Mouse (Mus musculus): ENCODE data around the gene Olfr204. TPM values are rescaled to one million over a fixed set of nuclear protein-coding genes. Genes with fewer than 3 reads are reported as not detected.
"Not testable (repeated sequence)": the region's sequence is repeated elsewhere in the genome, so short reads cannot be mapped to it uniquely, and the experiment has no call there.

The Olfr204 gene
- not detected in 2 replicates for polyA plus RNA-seq (2012; rRNA removed)

GRCm38 (mm10) chr16:59318148-59318547, at the start of gene Olfr204:
TSS of gene Olfr204 (minus strand) at chr16:59318248.
- no peak for DNase-seq (ENCODE audit: low read depth)
- TF ChIP-seq CTCF (IDR thresholded peaks at IDR 0.05; ENCODE audit: borderline replicate concordance, extremely low read depth, insufficient read depth, insufficient read length) (no peak), POLR2A (IDR thresholded peaks at IDR 0.05; ENCODE audit: borderline replicate concordance, extremely low read depth, insufficient read depth, insufficient read length, poor library complexity, severe bottlenecking) (no peak)

- TF ChIP-seq CTCF (IDR thresholded peaks at IDR 0.05; ENCODE audit: borderline replicate concordance, extremely low read depth, insufficient read depth, insufficient read length) = no peak
- DNase-seq (ENCODE audit: low read depth) = no peak
Observed at GRCm38 (mm10) chr16:59363893-59364292, 45.8 kb upstream of the Olfr204 start, which contains the start of gene Olfr209. TSS of gene Olfr209 (minus strand) at chr16:59363993.

- TF ChIP-seq CTCF (IDR thresholded peaks at IDR 0.05; ENCODE audit: borderline replicate concordance, extremely low read depth, insufficient read depth, insufficient read length) = no peak
- TF ChIP-seq POLR2A (IDR thresholded peaks at IDR 0.05; ENCODE audit: borderline replicate concordance, extremely low read depth, insufficient read depth, insufficient read length, poor library complexity, severe bottlenecking) = no peak
- no peak for DNase-seq (ENCODE audit: low read depth)
Observed at GRCm38 (mm10) chr16:59349146-59349545, 31.1 kb upstream of the Olfr204 start, which contains the start of gene Olfr206. TSS of gene Olfr206 (minus strand) at chr16:59349246.

GRCm38 (mm10) chr16:59331038-59331437, 13.0 kb upstream of the Olfr204 start, which contains the start of gene Olfr205:
TSS of gene Olfr205 (minus strand) at chr16:59331138.
- no peak for DNase-seq (ENCODE audit: low read depth)
- no peak for TF ChIP-seq POLR2A (IDR thresholded peaks at IDR 0.05; ENCODE audit: borderline replicate concordance, extremely low read depth, insufficient read depth, insufficient read length, poor library complexity, severe bottlenecking)
- TF ChIP-seq CTCF (IDR thresholded peaks at IDR 0.05; ENCODE audit: borderline replicate concordance, extremely low read depth, insufficient read depth, insufficient read length) = no peak

- DNase-seq (ENCODE audit: low read depth) = not testable (repeated sequence)
Observed at GRCm38 (mm10) chr16:59323262-59323661, 5.2 kb upstream of the Olfr204 start.

- DNase-seq (ENCODE audit: low read depth) = no peak
- TF ChIP-seq CTCF (IDR thresholded peaks at IDR 0.05; ENCODE audit: borderline replicate concordance, extremely low read depth, insufficient read depth, insufficient read length) = no peak
- TF ChIP-seq POLR2A (IDR thresholded peaks at IDR 0.05; ENCODE audit: borderline replicate concordance, extremely low read depth, insufficient read depth, insufficient read length, poor library complexity, severe bottlenecking) = no peak
Observed at GRCm38 (mm10) chr16:59298581-59298980, 19.5 kb downstream of the Olfr204 start, which contains the start of gene Olfr203. TSS of gene Olfr203 (plus strand) at chr16:59298881.

- DNase-seq (ENCODE audit: low read depth) = not testable (repeated sequence)
Observed at GRCm38 (mm10) chr16:59287576-59287975, 30.5 kb downstream of the Olfr204 start.

GRCm38 (mm10) chr16:59286693-59287092, 31.4 kb downstream of the Olfr204 start, which contains the start of gene Olfr202:
TSS of gene Olfr202 (minus strand) at chr16:59286793.
- no peak for TF ChIP-seq CTCF (IDR thresholded peaks at IDR 0.05; ENCODE audit: borderline replicate concordance, extremely low read depth, insufficient read depth, insufficient read length)
- no peak for TF ChIP-seq POLR2A (IDR thresholded peaks at IDR 0.05; ENCODE audit: borderline replicate concordance, extremely low read depth, insufficient read depth, insufficient read length, poor library complexity, severe bottlenecking)
- no peak for DNase-seq (ENCODE audit: low read depth)

GRCm38 (mm10) chr16:59283476-59283875, 34.6 kb downstream of the Olfr204 start:
- TF ChIP-seq POLR2A (IDR thresholded peaks at IDR 0.05; ENCODE audit: borderline replicate concordance, extremely low read depth, insufficient read depth, insufficient read length, poor library complexity, severe bottlenecking) (no peak), CTCF (IDR thresholded peaks at IDR 0.05; ENCODE audit: borderline replicate concordance, extremely low read depth, insufficient read depth, insufficient read length) (no peak)
- DNase-seq (ENCODE audit: low read depth) = no peak

- no peak for TF ChIP-seq CTCF (IDR thresholded peaks at IDR 0.05; ENCODE audit: borderline replicate concordance, extremely low read depth, insufficient read depth, insufficient read length)
- TF ChIP-seq POLR2A (IDR thresholded peaks at IDR 0.05; ENCODE audit: borderline replicate concordance, extremely low read depth, insufficient read depth, insufficient read length, poor library complexity, severe bottlenecking) = no peak
- no peak for DNase-seq (ENCODE audit: low read depth)
Observed at GRCm38 (mm10) chr16:59280542-59280941, 37.5 kb downstream of the Olfr204 start.

GRCm38 (mm10) chr16:59272532-59272931, 45.5 kb downstream of the Olfr204 start, which contains the start of gene Olfr201:
TSS of gene Olfr201 (minus strand) at chr16:59272632.
- not testable (repeated sequence) for DNase-seq (ENCODE audit: low read depth)

GRCm38 (mm10) chr16:59269097-59269496, 49.0 kb downstream of the Olfr204 start:
- DNase-seq (ENCODE audit: low read depth) = not testable (repeated sequence)

Other genes starting within 250 kb of the Olfr204 start
- gene Olfr190, start 240.2 kb downstream of the Olfr204 start, polyA plus RNA-seq (2012; rRNA removed) = not detected in 2 replicates
- gene Olfr191, start 228.4 kb downstream of the Olfr204 start, polyA plus RNA-seq (2012; rRNA removed) = not detected in 2 replicates
- not detected in 2 replicates for gene Olfr193, start 206.4 kb downstream of the Olfr204 start, polyA plus RNA-seq (2012; rRNA removed)
- gene Olfr194, start 197.2 kb downstream of the Olfr204 start, polyA plus RNA-seq (2012; rRNA removed) = not detected in 2 replicates
- not detected in 2 replicates for gene Olfr195, start 171.2 kb downstream of the Olfr204 start, polyA plus RNA-seq (2012; rRNA removed)
- not detected in 2 replicates for gene Olfr196, start 147.8 kb downstream of the Olfr204 start, polyA plus RNA-seq (2012; rRNA removed)
- gene Olfr198, start 114.7 kb downstream of the Olfr204 start, polyA plus RNA-seq (2012; rRNA removed) = not detected in 2 replicates
- not detected in 2 replicates for gene Olfr199, start 98.5 kb downstream of the Olfr204 start, polyA plus RNA-seq (2012; rRNA removed)
- not detected in 2 replicates for gene Olfr201, start 45.6 kb downstream of the Olfr204 start, polyA plus RNA-seq (2012; rRNA removed)
- gene Olfr202, start 31.5 kb downstream of the Olfr204 start, polyA plus RNA-seq (2012; rRNA removed) = not detected in 2 replicates
- gene Olfr203, start 19.4 kb downstream of the Olfr204 start, polyA plus RNA-seq (2012; rRNA removed) = not detected in 2 replicates
- gene Olfr205, start 12.9 kb upstream of the Olfr204 start, polyA plus RNA-seq (2012; rRNA removed) = not detected in 2 replicates
- not detected in 2 replicates for gene Olfr206, start 31.0 kb upstream of the Olfr204 start, polyA plus RNA-seq (2012; rRNA removed)
- not detected in 2 replicates for gene Olfr209, start 45.7 kb upstream of the Olfr204 start, polyA plus RNA-seq (2012; rRNA removed)
- gene Gabrr3, start 89.1 kb upstream of the Olfr204 start, polyA plus RNA-seq (2012; rRNA removed) = 0.07 and 0.11 TPM in 2 replicates
- 5.8 and 7.8 TPM in 2 replicates for gene Riox2, start 153.5 kb upstream of the Olfr204 start, polyA plus RNA-seq (2012; rRNA removed)

All from brain, embryonic 14.5 days (tissue).